Mouse (Mus musculus): ENCODE results near the gene Atp5j.

- TF ChIP-seq CTCF (IDR thresholded peaks at IDR 0.05; ENCODE audit: low read depth, low read length) (no peak), TAL1 (conservative IDR thresholded peaks at IDR 0.05; ENCODE audit: low read depth, low read length) (no peak), POLR2AphosphoS5 (IDR thresholded peaks at IDR 0.05; ENCODE audit: insufficient replicate concordance, low read depth, low read length) (no peak), GATA1 (IDR thresholded peaks at IDR 0.05; ENCODE audit: borderline replicate concordance, low read length) (no peak)
Measured at GRCm38 (mm10) chr16:84834745-84835440, 532 bp downstream of the Atp5j start, which contains the start of gene Gabpa.
